Mouse (Mus musculus) lung, adult 2 months (tissue): ENCODE data around the gene Gabbr1.

ENCODE experiments used
- CTCF ChIP-seq: fragments of 200-500 bp; IDR thresholded peaks from 2 replicates; pipeline ENCODE4 v1.5.1; 2011; ENCODE audit warnings: mild to moderate bottlenecking, low read length, control low read depth; ENCODE audit not compliant: insufficient read depth
- POLR2A ChIP-seq: fragments of 200-500 bp; IDR thresholded peaks from 2 replicates; pipeline ENCODE4 v1.6.1; 2011; ENCODE audit warnings: low read depth, mild to moderate bottlenecking, control low read depth, low read length, borderline replicate concordance; ENCODE audit errors: extremely low read depth

- peak; percentile 68 for TF ChIP-seq CTCF
- TF ChIP-seq POLR2A, result no peak
Observed at GRCm38 (mm10) chr17:37083327-37083726, 37.6 kb downstream of the Gabbr1 start.
